Mouse (Mus musculus) lung, adult 2 months (tissue): ENCODE measurements at regions not wholly inside any gene's neighbourhood (a gene's known extent, or its start where the extent isn't known, plus 50 kb on each side); places are given as distances from the start of the nearest gene placed in this dataset.

ENCODE experiments used
- CTCF ChIP-seq: fragments of 200-500 bp; IDR thresholded peaks from 2 replicates; pipeline ENCODE4 v1.5.1; 2011; ENCODE audit warnings: mild to moderate bottlenecking, low read length, control low read depth; ENCODE audit not compliant: insufficient read depth
- POLR2A ChIP-seq: fragments of 200-500 bp; IDR thresholded peaks from 2 replicates; pipeline ENCODE4 v1.6.1; 2011; ENCODE audit warnings: low read depth, mild to moderate bottlenecking, control low read depth, low read length, borderline replicate concordance; ENCODE audit errors: extremely low read depth

- TF ChIP-seq POLR2A (no peak), CTCF (no peak)
Measured at GRCm38 (mm10) chr7:83197490-83197889, 330.4 kb downstream of the Mex3b start.
